Mouse (Mus musculus): ENCODE measurements at regions not wholly inside any gene's neighbourhood (a gene's known extent, or its start where the extent isn't known, plus 50 kb on each side); places are given as distances from the start of the nearest gene placed in this dataset.
A peak's percentile ranks its signal among the peaks of the same experiment; 100 is the strongest.

DNA sequence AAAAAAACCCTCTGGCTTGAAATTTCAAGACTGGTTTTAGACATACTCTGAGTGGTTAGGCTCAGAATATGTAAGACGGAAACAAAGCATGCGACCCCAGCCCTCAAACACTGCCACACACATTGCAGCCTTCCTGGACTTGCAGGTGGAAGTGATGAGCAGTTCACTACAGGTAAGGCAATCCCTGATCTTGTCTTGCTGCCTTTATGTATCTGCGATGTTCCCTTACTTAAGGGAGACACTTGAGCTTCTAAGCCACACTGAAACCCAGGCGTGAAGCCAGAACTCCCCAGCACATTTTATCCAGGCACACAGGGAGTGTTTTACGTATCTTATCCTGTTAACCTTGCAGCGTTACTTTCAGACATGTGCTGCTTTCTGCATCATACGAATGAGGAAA is 342.9 kb downstream of the Rnf144a start:
- DNase-seq (ENCODE audit: inconsistent age in 2 of 2, low spot score in 1 of 2), result no peak

DNA sequence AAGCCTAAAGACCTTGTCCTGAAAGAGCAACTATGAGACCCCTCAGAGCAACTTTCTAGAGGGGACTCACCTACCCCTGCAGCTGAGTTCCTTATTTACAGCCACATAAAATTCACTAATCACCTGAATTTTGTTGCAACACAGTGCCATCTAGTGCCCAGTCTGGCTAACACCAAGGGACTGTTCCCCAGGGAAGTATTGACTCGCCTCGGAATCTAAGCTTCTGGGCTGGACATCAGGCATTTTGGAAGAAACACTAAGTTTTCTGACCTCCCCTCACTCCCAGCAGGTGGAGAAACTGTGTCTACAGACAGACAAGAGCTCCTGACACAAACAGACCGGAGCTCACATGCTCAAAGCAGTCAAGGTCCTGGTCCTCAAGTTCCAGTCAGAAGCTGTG is 343.4 kb downstream of the Rnf144a start:
- DNase-seq (ENCODE audit: inconsistent age in 2 of 2, low spot score in 1 of 2), result peak; percentile 53 to 88

DNA sequence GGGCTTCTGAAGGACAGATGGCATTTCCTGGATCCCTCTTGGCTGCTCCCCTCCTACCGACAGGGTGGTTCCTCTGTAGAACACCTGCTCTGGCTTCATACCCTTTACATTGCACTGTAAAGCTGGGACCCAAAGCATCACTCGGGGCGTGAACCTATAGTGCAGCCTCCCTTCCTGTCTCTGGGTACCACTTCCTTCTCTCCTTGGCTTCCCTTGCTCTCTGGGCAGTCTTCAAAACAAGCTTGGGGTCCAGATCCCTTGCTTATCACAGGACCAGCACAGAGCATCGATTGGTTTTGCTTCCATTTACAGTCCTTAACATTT is 346.4 kb downstream of the Rnf144a start:
- DNase-seq (ENCODE audit: inconsistent age in 2 of 2, low spot score in 1 of 2), result no peak

DNA sequence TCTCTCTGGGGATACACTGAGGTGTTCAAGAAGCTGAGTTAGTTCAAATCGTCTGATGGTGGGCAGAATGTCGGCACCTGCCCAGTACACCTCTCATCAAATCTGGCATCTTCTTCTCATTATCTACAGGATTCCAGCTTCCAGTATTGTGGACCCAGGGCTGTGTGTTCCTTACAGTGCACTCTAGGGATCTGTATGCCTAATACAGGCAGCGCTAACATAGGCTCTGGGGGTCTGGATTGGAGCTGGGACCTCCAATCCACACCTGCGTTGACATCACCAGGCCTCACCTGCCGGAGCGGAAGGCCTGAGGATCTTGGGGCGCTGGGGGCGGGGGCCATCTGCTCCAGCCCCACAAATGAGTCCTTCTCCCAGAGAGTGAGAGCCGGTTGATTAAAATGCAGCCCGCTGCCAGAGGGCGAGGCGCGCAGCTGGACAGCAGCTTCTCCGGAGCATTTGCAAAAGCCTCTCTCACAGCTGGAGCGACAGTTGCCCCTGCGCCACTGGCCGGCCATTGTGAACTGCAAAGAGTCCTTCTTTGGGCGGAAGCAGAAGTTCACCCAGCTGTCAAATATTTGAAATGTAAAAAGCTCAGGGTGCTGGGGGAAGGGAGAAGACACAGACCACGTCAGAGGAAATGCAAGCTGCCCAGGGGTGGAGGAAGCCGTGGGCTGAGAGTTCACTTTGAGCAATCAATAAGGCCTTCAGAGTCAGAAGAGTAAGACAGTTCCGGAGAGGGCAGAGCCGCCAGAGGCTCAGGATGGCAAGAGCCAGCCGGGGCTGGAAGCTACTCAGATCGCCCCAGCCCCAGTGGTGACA is 347.0 kb downstream of the Rnf144a start:
- peak; percentile 12 to 48 for DNase-seq (ENCODE audit: inconsistent age in 2 of 2, low spot score in 1 of 2)

DNA sequence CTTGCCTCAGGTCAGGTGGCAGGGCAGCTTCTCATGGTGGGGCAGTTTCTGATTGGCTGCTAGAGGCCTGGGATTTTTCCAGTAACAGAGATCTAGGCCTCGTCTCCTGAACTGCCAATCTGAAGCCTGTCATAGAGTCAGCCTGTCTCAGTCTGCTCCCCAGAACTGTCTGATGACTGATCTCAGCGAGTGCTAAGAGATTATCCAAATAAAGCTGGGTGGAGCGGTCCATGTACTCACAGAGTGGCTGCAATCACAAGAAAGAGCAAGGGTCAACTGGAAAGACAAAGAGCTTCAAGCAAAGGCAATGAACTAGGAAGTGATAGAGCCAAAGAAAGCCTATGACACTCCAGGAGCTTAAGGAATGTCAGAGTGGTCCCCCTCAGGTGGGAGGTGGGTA is 354.7 kb downstream of the Rnf144a start:
- DNase-seq (ENCODE audit: inconsistent age in 2 of 2, low spot score in 1 of 2), result no peak

DNA sequence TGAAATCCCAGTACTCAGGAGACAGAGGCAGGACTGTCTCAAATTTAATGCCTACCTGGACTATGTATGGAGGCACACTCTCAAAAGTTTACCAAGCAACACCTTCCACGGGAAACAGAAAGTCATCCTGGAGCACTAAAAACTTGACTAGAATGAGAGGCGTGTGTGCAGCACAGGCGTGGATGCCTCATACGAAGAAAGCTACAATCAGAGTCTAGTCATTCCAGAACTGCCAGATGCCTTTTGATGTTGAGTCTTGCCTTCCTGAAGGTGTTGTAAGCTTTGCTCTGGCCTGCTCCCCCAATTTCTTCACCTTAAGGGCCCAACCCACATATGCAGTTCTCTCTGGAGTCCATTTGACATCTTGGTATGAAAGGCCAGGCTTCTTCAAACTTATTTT is 356.0 kb downstream of the Rnf144a start:
- DNase-seq (ENCODE audit: inconsistent age in 2 of 2, low spot score in 1 of 2), result peak in 1 of 2 experiments; percentile 8

DNA sequence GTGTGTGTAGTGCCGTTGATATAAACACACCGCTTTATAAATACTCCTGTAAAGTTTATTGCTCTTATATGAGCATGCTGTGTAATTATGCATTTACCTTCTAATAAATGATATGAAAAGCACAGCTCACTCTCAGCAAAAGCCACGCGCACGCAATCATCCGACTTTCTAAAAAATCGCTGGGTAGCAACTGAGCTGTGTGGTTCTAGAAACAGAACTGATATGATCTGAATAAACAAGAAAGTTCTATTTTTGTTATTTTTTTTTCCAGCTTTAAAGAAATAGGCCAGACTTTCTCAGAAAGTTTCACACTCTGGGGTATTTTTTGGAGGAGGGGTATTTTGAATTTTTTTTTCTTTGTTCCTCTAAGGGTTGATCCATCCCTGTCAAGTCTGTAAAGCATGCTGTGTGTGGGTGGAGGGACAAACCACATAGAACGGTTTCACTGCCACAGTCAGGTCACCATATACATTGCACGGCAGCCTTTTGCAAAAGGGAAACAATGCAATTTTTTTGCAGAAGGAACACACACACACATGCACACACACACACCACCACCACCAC is 357.5 kb downstream of the Rnf144a start:
- peak in 1 of 2 experiments; percentile 3 for DNase-seq (ENCODE audit: inconsistent age in 2 of 2, low spot score in 1 of 2)

DNA sequence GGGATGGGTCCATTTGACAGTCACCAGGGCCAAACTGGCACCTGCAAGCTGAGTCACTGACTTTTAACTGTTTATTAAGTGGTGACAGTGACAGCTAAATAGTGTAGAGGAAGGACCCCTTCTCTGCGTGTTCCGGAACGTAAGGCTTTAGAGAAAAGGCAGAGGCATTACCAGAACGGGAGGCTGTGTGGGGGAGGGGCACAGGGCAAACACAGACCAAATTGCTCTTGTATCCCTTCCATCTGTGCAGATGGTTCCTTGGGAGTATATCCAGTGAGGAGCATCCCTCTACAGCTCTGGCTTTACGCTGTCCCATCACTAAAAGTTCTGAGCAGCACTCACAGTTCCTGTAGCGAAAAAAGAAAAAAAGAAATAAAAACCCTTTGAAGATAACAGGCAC is 368.1 kb downstream of the Rnf144a start:
- DNase-seq (ENCODE audit: inconsistent age in 2 of 2, low spot score in 1 of 2), result no peak

DNA sequence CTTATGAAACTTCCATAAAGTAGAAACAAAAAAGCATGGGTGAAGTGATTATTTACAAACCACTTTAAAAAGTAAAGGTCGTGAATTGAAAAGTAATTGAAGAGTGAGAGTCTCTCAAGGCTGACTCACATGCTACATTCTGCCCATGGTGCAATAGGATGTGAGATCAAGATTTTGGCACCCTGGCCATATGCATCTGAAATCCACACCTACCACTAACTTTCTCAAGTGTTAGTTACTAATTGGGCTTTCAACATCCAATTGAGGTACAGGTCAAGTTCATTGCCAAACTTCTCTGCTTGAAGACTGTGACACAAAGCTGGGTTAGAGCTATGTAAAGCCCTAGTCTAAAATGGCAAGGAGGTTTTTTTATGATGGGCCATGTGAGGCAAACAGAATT is 369.7 kb downstream of the Rnf144a start:
- no peak for DNase-seq (ENCODE audit: inconsistent age in 2 of 2, low spot score in 1 of 2)

DNA sequence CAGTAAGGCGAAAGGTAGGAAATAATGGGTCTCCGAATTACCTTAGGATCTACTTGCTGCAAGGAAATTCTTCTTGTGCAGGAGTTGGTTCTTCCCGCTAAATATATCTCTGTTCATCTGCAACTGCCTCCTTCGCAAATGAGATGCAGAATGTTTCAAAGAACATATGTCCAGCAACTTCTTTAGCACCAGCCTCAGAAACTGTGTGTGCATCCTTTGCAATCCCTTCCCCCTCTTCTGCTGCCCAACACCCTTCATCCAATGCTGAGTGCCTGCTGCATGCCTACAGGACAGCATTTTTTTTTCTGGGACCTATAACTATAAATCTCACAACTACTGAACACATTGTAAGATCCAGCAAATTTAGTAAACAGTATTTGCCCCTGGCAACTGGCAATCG is 402.1 kb downstream of the Rnf144a start:
- DNase-seq (ENCODE audit: inconsistent age in 2 of 2, low spot score in 1 of 2), result no peak

DNA sequence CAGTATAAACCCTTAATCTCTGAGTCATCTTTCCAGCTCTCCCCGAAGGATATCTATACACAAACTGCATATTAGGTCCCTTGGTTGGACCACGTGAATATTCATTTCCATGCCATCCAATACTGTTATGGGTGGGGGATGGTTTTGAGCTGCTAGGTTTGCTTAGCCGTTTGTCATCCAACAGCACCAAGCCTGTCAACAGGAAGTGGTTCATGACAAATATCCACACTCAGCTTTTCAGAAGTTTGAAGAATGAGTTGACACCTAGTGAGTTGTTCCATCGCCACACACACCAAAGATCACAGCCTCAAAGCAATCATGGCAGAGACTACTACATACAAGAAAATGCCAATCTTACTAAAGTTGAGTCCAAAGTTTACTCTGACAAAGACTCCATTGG is 421.0 kb downstream of the Rnf144a start:
- DNase-seq (ENCODE audit: inconsistent age in 2 of 2, low spot score in 1 of 2), result no peak

DNA sequence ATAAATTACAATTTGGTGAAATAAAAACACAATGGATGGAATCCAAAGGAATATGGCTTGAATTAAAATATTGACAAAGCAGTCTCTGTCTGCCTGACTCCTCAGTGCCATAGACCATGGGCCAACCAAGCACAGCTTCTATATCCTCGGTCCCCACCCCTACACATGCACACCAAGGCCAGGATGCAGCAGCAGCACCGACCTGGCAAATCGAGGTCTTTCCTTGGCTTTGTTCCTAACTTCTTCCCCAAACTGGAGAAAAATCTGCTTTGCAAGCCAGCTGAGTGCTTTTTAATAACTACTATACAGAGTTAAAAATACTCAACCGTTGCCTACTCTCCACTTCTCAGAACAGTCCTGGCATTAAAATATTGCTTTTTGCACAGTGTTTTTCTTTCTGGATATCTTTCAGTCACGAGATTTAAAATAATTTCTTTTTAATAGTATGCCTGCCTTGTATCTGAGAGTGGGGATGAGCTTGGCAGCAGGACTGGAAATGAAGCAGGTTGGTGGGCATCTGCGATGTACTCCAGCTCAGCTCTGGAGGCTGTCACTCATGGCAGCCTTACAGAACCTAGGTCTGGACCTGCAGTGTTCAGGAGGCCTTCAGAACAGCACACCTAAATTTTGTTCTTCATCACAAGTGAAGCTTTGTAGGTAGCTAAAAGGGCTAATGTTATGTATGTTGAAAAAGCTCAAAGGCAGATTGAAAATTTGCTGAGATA is 423.1 kb downstream of the Rnf144a start:
- peak in 1 of 2 experiments; percentile 23 for DNase-seq (ENCODE audit: inconsistent age in 2 of 2, low spot score in 1 of 2)

DNA sequence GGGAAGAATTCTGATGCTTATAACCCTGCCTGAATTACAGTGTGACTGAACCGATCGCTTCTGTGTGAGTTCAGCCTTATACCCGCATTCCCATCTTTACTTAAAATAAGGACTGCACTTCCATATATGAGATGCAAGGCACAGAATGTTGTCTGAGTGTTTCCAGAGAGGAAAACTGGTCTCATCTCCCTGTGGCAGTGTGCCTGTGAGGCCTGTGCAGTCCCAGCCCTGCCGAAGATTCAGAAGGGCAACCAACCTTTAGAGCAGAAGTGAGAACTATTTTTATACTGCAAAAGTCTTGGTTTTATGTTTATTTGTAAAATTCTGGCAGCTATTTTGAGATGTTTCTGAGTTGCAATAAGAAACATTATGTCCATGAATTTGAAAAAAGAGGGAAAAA is 432.5 kb downstream of the Rnf144a start:
- DNase-seq (ENCODE audit: inconsistent age in 2 of 2, low spot score in 1 of 2), result no peak

DNA sequence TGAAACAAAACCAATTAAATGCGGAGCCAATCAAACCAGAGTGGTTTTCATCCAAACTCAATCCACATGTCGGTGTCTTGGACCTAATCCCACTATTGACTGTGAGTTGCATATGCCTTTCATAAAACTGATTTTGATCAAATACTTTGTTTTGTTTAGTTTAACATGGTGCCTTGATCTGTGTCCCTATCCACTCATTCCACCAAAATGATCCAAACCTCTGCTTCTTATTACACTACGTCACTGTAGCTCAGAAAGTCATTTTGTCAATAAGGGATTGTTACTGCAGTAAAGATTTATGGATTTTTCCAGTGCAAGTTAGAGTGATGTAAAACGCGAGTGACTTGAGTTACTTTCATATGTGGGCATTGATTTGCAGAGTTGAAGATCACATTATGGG is 436.7 kb downstream of the Rnf144a start:
- no peak for DNase-seq (ENCODE audit: inconsistent age in 2 of 2, low spot score in 1 of 2)

DNA sequence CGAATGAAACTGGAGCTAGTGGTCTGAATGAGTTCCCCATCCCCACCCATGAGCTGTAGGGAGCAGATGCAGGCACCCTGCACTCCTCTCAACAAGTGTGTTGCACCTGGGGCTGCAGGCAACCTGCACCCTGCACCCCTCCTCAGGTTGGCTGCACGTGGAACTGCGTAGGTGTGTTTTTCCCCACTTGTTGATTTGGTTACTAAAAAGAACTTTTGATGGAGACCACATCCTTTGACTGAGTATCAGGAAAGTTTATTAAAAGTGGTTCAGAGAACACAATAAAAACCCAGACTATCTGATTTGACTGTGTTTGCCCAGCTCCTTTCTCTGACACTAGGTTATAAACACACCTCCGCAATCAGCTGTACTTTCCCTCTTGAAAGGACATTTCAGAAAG is 456.5 kb downstream of the Rnf144a start:
- no peak for DNase-seq (ENCODE audit: inconsistent age in 2 of 2, low spot score in 1 of 2)

DNA sequence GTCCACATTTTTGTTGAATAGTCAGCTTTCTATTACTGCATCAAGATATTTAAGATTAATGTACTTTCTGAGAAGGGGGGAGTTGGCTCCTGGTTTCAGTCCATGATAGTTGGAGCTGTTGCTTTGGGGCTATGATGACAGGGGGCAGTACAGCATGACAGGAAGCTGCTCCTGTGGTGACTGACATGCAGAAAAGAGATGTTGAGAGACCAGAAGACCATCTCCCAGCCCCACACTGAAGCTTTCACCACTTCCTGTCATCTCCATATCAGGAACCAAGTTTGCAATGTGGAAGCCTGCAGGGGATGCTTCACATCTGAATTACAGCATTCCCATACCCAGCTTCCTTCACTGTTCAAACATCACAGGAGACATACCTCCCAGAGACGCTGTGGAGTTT is 457.5 kb downstream of the Rnf144a start:
- no peak for DNase-seq (ENCODE audit: inconsistent age in 2 of 2, low spot score in 1 of 2)

DNA sequence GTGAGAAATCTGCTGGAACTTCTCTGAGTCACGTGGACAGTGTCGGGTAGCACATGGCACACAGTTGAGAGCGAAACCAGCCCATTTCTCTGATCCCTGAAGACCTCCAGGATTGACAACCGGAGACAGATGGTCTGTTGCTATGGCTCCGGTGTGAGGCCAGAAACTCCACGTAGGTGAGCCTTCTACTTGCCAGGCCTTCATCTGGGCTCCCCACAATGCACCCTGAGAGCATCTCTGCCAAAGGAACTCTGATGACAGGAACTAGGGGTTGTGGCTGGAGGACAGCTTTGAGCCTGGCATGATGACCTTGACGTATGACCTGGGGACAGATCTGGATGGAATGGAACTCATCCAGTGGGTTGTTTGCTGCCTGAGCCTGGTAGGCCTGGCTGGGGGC is 467.9 kb downstream of the Rnf144a start:
- DNase-seq (ENCODE audit: inconsistent age in 2 of 2, low spot score in 1 of 2), result no peak

DNA sequence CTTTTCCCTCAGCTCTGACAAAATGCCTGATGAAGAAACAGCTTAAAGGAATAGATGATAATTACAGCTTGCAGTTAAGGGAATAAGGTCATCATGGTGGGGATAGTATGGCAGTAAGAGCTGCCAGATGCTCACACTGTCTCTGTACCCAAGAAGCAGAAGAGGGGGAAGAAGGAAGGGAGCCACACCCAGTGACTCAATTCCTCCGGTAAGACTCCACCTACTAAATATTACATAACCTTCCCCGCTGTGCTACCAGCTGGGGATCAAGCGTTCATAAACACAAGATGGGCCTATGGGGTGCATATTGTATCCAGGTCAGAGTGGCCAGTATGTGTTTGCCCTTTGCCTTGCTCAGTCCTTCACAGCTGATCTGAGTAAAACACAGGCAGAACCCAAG is 468.9 kb downstream of the Rnf144a start:
- DNase-seq (ENCODE audit: inconsistent age in 2 of 2, low spot score in 1 of 2), result no peak

DNA sequence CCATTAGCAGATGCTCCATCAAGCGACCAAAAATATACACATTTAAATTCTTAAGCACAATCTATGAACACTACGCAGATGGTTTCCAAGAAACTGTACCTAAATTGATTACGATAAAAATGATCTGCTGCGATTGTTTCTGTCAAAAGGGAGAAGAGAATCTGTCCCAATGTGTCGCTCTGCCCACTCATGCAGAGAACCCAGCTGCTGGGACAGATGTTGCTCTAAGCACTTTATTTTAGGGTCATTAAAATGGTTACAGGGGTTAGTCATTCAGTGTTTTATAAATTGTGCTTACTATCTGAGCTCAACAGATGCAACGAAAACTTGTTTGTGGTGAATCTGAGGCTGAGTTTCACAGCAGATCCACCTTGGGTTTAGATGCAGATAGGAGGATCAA is 476.2 kb downstream of the Rnf144a start:
- no peak for DNase-seq (ENCODE audit: inconsistent age in 2 of 2, low spot score in 1 of 2)

DNA sequence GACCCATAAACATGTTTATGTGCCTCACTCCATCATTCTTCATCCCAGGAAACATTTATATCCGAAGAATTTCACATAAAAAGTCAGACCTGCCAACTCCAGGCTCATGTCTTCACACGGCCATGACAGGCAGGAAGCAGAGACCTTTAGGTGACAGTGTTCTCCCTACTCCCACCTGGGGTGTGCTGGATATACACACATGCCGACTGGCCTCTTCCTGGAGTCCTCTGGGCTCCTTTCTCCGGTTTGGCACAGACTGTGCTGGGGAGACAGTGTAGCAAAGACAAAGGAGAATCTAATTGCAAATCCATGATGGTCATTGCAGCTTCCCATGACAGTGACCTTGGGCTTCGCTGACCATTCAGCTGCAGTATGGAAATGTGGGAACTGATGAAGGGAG is 480.1 kb downstream of the Rnf144a start:
- no peak for DNase-seq (ENCODE audit: inconsistent age in 2 of 2, low spot score in 1 of 2)

DNA sequence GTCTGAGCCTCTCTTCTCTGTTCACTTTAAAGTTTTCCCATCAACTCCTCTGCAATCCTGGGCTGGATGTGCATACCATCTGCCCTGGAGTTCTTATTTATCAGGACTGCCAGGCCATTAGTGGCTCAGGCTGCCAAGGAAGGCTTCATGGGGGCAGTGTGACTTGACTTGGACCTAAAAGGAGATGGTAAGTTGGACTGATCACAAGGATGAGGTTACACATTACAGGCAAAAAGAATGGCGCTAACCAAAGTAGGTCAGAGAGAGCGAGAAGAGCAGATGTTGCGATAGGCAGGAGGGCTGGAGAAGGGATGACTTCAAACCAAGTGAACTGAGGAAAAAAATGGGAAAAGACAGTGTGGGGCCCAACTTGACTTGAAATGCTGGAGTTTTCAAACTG is 480.5 kb downstream of the Rnf144a start:
- no peak for DNase-seq (ENCODE audit: inconsistent age in 2 of 2, low spot score in 1 of 2)

DNA sequence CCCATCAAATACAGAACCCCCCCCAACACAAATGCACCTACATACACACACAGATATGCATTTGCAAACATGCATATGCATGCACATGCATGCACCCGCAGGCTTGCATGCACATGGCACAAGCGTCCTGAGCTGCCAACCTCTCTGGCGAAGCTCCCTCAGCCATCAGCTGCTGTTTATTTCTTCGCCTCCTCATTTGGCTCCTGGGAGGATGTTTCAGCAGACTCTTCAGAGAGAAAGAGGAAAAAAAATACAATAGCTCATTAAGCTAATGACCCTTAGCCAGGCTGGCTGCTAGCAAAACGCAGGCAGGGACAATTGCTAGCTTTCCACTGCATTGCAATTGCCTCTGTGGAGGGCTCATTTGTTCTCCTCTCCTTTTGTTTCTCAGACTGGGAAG is 488.7 kb downstream of the Rnf144a start:
- DNase-seq (ENCODE audit: inconsistent age in 2 of 2, low spot score in 1 of 2), result no peak
